ENCODE assay signal across 24 mouse cellular contexts in the genomic region with DNA sequence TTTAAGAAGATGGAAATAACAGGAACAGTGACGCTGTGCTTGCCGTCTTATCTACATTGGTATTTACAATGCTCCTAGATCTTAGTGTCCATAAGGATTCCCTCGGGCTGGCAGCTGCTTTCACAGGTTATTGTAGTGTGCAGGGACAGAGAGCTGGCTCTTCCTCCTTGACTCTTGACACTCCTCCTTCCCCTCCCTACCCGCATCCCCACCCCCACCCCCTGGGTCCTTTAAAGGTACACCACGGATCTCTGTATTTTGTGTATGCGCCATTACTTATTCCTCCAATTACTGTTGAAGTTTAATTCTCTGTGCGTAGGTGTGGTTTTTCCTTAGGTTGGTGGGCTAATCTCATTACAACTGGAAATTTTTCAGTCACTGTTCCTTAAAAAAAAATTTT. TPM values are rescaled to one million over a fixed set of nuclear protein-coding genes. Genes with fewer than 3 reads are reported as not detected.
DNase-seq lines count a peak whose midpoint lies in the region; ATAC-seq and TF ChIP-seq lines count a peak whose summit lies in the region.
"Had no signal": no experiment of that assay in that cellular context is flagged by ENCODE, and none has a peak within 500 bp of the region (broad histone marks: within the 10 kb centered on the region; RNA-seq: fewer than 3 reads in every experiment).

No protein-coding gene starts in this region.

- no peak overlapping the region for H3K4me2 ChIP-seq in forebrain, embryonic 13.5 days
- H3K4me2 ChIP-seq in liver, embryonic 11.5 days: peak overlapping the region; percentile 17; the same call in 1 of the 2 replicates
- H3K4me2 ChIP-seq in liver, postnatal 0 days (ENCODE audit: low read depth, low read length): no peak overlapping the region
- H3K4me2 ChIP-seq: hindbrain, embryonic 13.5 days; lung, embryonic 15.5 days; midbrain, embryonic 13.5 days had no signal

- H3K9me3 ChIP-seq in forebrain, embryonic 10.5 days: no peaks in the 10 kb centered on the region
- no peaks in the 10 kb centered on the region for H3K9me3 ChIP-seq in forebrain, embryonic 13.5 days (replicated peaks)
- H3K9me3 ChIP-seq in liver, embryonic 11.5 days (ENCODE audit: control insufficient read depth, low read length): no peaks in the 10 kb centered on the region
- H3K9me3 ChIP-seq in liver, postnatal 0 days (ENCODE audit: low read length): no peaks in the 10 kb centered on the region
- H3K9me3 ChIP-seq: G1E; hindbrain, embryonic 13.5 days; lung, embryonic 15.5 days; midbrain, embryonic 13.5 days had no signal

- peak; percentile 14 for DNase-seq in forebrain, embryonic 10.5 days (ENCODE audit: extremely low spot score, low spot score)
- DNase-seq in liver, embryonic 11.5 days (ENCODE audit: low spot score): no peak
- no peak for DNase-seq in liver, postnatal 0 days
- peak; percentile 1 for DNase-seq in thymus, postnatal 0 days (ENCODE audit: low spot score)
- DNase-seq in thymus, postnatal 25 days: no peak
- DNase-seq in kidney, adult 18-20 months: no peak
- DNase-seq: adrenal gland, postnatal 36 days; cerebellum, adult 18-20 months; kidney, adult 11 months; kidney, postnatal 36 days; lung, postnatal 36 days; right cerebral cortex, adult 18-20 months; spleen, adult 18-20 months; thymus, postnatal 36 days had no signal

- no peak for TF ChIP-seq CTCF in liver, postnatal 0 days (IDR thresholded peaks at IDR 0.05; ENCODE audit: low read depth)

- no peak for ATAC-seq in forebrain, embryonic 13.5 days
- ATAC-seq in liver, embryonic 11.5 days (replicated peaks; ENCODE audit: low FRiP score): no peak
- ATAC-seq in liver, postnatal 0 days: no peak
- ATAC-seq: forebrain, embryonic 16.5 days; midbrain, embryonic 13.5 days; Patski had no signal

- no peak overlapping the region for H3K9ac ChIP-seq in forebrain, embryonic 13.5 days
- no peak overlapping the region for H3K9ac ChIP-seq in liver, embryonic 11.5 days (ENCODE audit: low read depth, low read length)
- no peak overlapping the region for H3K9ac ChIP-seq in liver, postnatal 0 days (replicated peaks)
- H3K9ac ChIP-seq: hindbrain, embryonic 13.5 days; liver, embryonic 14.5 days; lung, embryonic 15.5 days; midbrain, embryonic 13.5 days had no signal

- H3K36me3 ChIP-seq in forebrain, embryonic 10.5 days (replicated peaks): no peaks in the 10 kb centered on the region
- H3K36me3 ChIP-seq in forebrain, embryonic 13.5 days (ENCODE audit: poor library complexity, severe bottlenecking): no peaks in the 10 kb centered on the region
- H3K36me3 ChIP-seq in liver, embryonic 11.5 days (ENCODE audit: control insufficient read depth, insufficient read depth, low read length): no peaks in the 10 kb centered on the region
- H3K36me3 ChIP-seq in liver, postnatal 0 days (replicated peaks; ENCODE audit: insufficient read depth, low read length): no peaks in the 10 kb centered on the region
- H3K36me3 ChIP-seq: G1E; hindbrain, embryonic 13.5 days; lung, embryonic 15.5 days; midbrain, embryonic 13.5 days had no signal

- H3K4me1 ChIP-seq in forebrain, embryonic 10.5 days: peaks cover 36% of the 10 kb centered on the region
- H3K4me1 ChIP-seq in forebrain, embryonic 13.5 days: no peaks in the 10 kb centered on the region
- H3K4me1 ChIP-seq in liver, embryonic 11.5 days (replicated peaks; ENCODE audit: control insufficient read depth, insufficient read depth, low read length): peaks cover 20% of the 10 kb centered on the region
- H3K4me1 ChIP-seq in liver, postnatal 0 days (ENCODE audit: insufficient read depth): peaks cover 11% of the 10 kb centered on the region; the same call in 1 of the 2 replicates
- H3K4me1 ChIP-seq: hindbrain, embryonic 13.5 days had no signal

- TF ChIP-seq EP300 in liver, postnatal 0 days (IDR thresholded peaks at IDR 0.05; ENCODE audit: low read depth): no peak

- WGBS in forebrain, embryonic 10.5 days: 26% methylated on average over 7 of the region's 7 CpGs
- 24% methylated on average over 7 of the region's 7 CpGs for WGBS in forebrain, embryonic 13.5 days
- WGBS in liver, embryonic 11.5 days: 21% methylated on average over 7 of the region's 7 CpGs
- WGBS in liver, postnatal 0 days (ENCODE audit: insufficient replicate concordance): 21% methylated on average over 7 of the region's 7 CpGs

- peaks cover 97% of the 10 kb centered on the region for H3K27me3 ChIP-seq in forebrain, embryonic 10.5 days (ENCODE audit: poor library complexity, severe bottlenecking)
- peaks cover 94% of the 10 kb centered on the region for H3K27me3 ChIP-seq in forebrain, embryonic 13.5 days
- H3K27me3 ChIP-seq in liver, embryonic 11.5 days (replicated peaks; ENCODE audit: control insufficient read depth, insufficient read depth, low read length): peaks cover 56% of the 10 kb centered on the region
- H3K27me3 ChIP-seq in liver, postnatal 0 days (ENCODE audit: insufficient read depth, low read length): peaks cover 73% of the 10 kb centered on the region

- H3K27ac ChIP-seq in forebrain, embryonic 10.5 days: no peak overlapping the region
- no peak overlapping the region for H3K27ac ChIP-seq in forebrain, embryonic 13.5 days
- H3K27ac ChIP-seq in liver, embryonic 11.5 days (ENCODE audit: low read depth, low read length): no peak overlapping the region
- no peak overlapping the region for H3K27ac ChIP-seq in liver, postnatal 0 days (ENCODE audit: low read depth)
- H3K27ac ChIP-seq: hindbrain, embryonic 13.5 days; layer of hippocampus, adult 2 months; left cerebral cortex, adult 2 months; liver, embryonic 14.5 days; lung, embryonic 15.5 days; midbrain, embryonic 13.5 days had no signal

- H3K4me3 ChIP-seq in forebrain, embryonic 10.5 days: no peak overlapping the region
- H3K4me3 ChIP-seq in forebrain, embryonic 13.5 days: no peak overlapping the region
- H3K4me3 ChIP-seq in liver, embryonic 11.5 days (ENCODE audit: low read depth, low read length): no peak overlapping the region
- H3K4me3 ChIP-seq in liver, postnatal 0 days (ENCODE audit: low read depth, low read length): no peak overlapping the region
- H3K4me3 ChIP-seq: hindbrain, embryonic 13.5 days; layer of hippocampus, adult 2 months; left cerebral cortex, adult 2 months; lung, embryonic 15.5 days; midbrain, embryonic 13.5 days had no signal

RNA-seq across cellular contexts. Expression of a gene that starts 41.8 kb away (rescaled TPM):
- polyA plus RNA-seq in forebrain, embryonic 10.5 days (2016; fragmentation: Nextera tagmentation; extraction: Ambion mirVana): 0.84 and 1.3 TPM in 2 replicates
- polyA plus RNA-seq in forebrain, embryonic 13.5 days (2015; fragmentation: Nextera tagmentation; extraction: Ambion mirVana): 0.56 and 1.0 TPM in 2 replicates
- polyA plus RNA-seq in liver, embryonic 11.5 days (2014; fragmentation: Nextera tagmentation; extraction: Ambion mirVana): 4.1 TPM in 2 replicates
- polyA plus RNA-seq in liver, postnatal 0 days (2015; fragmentation: Nextera tagmentation; extraction: Ambion mirVana): 6.2 and 8.7 TPM in 2 replicates
- polyA plus RNA-seq in thymus, postnatal 0 days (2015; fragmentation: Nextera tagmentation; extraction: Ambion mirVana): 3.4 and 5.0 TPM in 2 replicates
- polyA plus RNA-seq: G1E had no signal

Comparison
In these comparisons a context has a peak if more than half of its experiments do, and no peak if none do; other contexts are left out.
1. DNase-seq: peak in forebrain, embryonic 10.5 days (single experiment) and thymus, postnatal 0 days (single experiment); none in liver, embryonic 11.5 days (single experiment), liver, postnatal 0 days (single experiment), thymus, postnatal 25 days (single experiment) and kidney, adult 18-20 months (single experiment).